ENCODE assay signal across 29 mouse cellular contexts in the genomic region with DNA sequence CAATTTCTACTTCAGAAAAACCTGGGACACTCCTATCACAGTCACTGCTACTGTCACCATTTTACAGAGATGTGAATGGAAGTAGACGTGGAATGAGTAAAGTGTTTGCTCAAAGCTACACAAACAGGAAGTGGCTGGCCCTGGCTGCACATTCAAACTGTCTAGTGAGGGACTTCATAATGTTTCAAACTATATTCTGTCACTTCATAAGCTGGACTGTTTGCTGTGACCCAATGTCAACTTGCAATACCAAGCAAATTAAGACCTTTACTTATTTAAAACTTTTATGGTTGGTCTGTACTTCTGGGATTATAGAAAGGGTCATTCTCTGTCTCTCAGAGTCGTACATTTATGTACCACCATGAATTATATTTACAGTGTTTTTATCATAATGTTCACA. TPM values are rescaled to one million over a fixed set of nuclear protein-coding genes. Genes with fewer than 3 reads are reported as not detected.
DNase-seq lines count a peak whose midpoint lies in the region; ATAC-seq and TF ChIP-seq lines count a peak whose summit lies in the region.
"Had no signal": no experiment of that assay in that cellular context is flagged by ENCODE, and none has a peak within 500 bp of the region (broad histone marks: within the 10 kb centered on the region; RNA-seq: fewer than 3 reads in every experiment).

No protein-coding gene starts in this region.

- H3K4me3 ChIP-seq in kidney, embryonic 14.5 days (ENCODE audit: low read length) = no peak overlapping the region
- no peak overlapping the region for H3K4me3 ChIP-seq in lung, embryonic 14.5 days (ENCODE audit: low read depth, low read length)
- H3K4me3 ChIP-seq in lung, adult 2 months (replicated peaks; ENCODE audit: extremely low read depth, low read depth, low read length) = no peak overlapping the region
- H3K4me3 ChIP-seq in thymus, adult 2 months (ENCODE audit: control insufficient read depth, insufficient read depth, low read length) = no peak overlapping the region
- H3K4me3 ChIP-seq: forebrain, embryonic 15.5 days; gastrocnemius, adult 2 months; hindbrain, embryonic 12.5 days; limb, embryonic 13.5 days; megakaryocyte, embryonic 14.5 days; midbrain, embryonic 12.5 days; myocyte; neural tube, embryonic 12.5 days had no signal

- no peak for TF ChIP-seq CTCF in lung, embryonic 14.5 days (IDR thresholded peaks at IDR 0.05; ENCODE audit: low read depth)
- no peak for TF ChIP-seq CTCF in lung, adult 2 months (IDR thresholded peaks at IDR 0.05; ENCODE audit: insufficient read depth, low read length)
- TF ChIP-seq CTCF in thymus, adult 2 months (IDR thresholded peaks at IDR 0.05; ENCODE audit: borderline replicate concordance, control insufficient read depth, extremely low read depth, insufficient read depth, low read length, poor library complexity) = no peak

- peaks cover 6% of the 10 kb centered on the region; the same call in 1 of the 2 replicates for H3K4me1 ChIP-seq in kidney, embryonic 14.5 days (ENCODE audit: control insufficient read depth, insufficient read depth, low read length)
- H3K4me1 ChIP-seq in lung, embryonic 14.5 days (ENCODE audit: insufficient read depth) = 0 out of 2 replicates have a peak, but pooled peaks cover 4% of the 10 kb centered on the region
- H3K4me1 ChIP-seq in lung, adult 2 months (ENCODE audit: control insufficient read depth, insufficient read depth, low read length) = no peaks in the 10 kb centered on the region; the same call in 1 of the 2 replicates
- H3K4me1 ChIP-seq in thymus, adult 2 months (replicated peaks; ENCODE audit: control insufficient read depth, insufficient read depth, low read length) = no peaks in the 10 kb centered on the region
- H3K4me1 ChIP-seq: forebrain, embryonic 15.5 days; hindbrain, embryonic 12.5 days; limb, embryonic 13.5 days; megakaryocyte, embryonic 14.5 days; midbrain, embryonic 12.5 days; neural tube, embryonic 12.5 days had no signal

- 57% methylated on average over 2 of the region's 2 CpGs for WGBS in kidney, embryonic 14.5 days
- WGBS in lung, embryonic 14.5 days = 25% methylated on average over 2 of the region's 2 CpGs
- 39% methylated on average over 2 of the region's 2 CpGs for WGBS in lung, adult 2 months
- 59% methylated on average over 2 of the region's 2 CpGs for WGBS in thymus, adult 2 months

- no peak for TF ChIP-seq POLR2A in lung, adult 2 months (IDR thresholded peaks at IDR 0.05; ENCODE audit: borderline replicate concordance, extremely low read depth, low read depth, low read length)
- TF ChIP-seq POLR2A in thymus, adult 2 months (IDR thresholded peaks at IDR 0.05; ENCODE audit: control insufficient read depth, extremely low read depth, insufficient read depth, low read length, poor library complexity) = no peak

- ATAC-seq in kidney, embryonic 14.5 days (ENCODE audit: low FRiP score, low TSS enrichment) = 0 out of 2 replicates have a peak, but pooled peaks have one; percentile 32
- peak; percentile 77 for ATAC-seq in lung, embryonic 14.5 days (ENCODE audit: insufficient read depth)
- ATAC-seq in megakaryocyte, adult 5-6 weeks (ENCODE audit: poor library complexity, severe bottlenecking) = no peak
- no peak for ATAC-seq in frontal cortex, adult (ENCODE audit: low TSS enrichment)
- ATAC-seq: forebrain, embryonic 15.5 days; hindbrain, postnatal 0 days; intestine, embryonic 16.5 days had no signal

- H3K4me2 ChIP-seq in kidney, embryonic 14.5 days (replicated peaks; ENCODE audit: low read depth, low read length) = no peak overlapping the region
- no peak overlapping the region for H3K4me2 ChIP-seq in lung, embryonic 14.5 days
- H3K4me2 ChIP-seq: forebrain, embryonic 15.5 days; heart, embryonic 11.5 days; hindbrain, embryonic 12.5 days; limb, embryonic 13.5 days; liver, embryonic 11.5 days; midbrain, embryonic 12.5 days; neural tube, embryonic 12.5 days had no signal

- no peaks in the 10 kb centered on the region for H3K36me3 ChIP-seq in kidney, embryonic 14.5 days (ENCODE audit: control insufficient read depth, insufficient read depth, low read length)
- no peaks in the 10 kb centered on the region for H3K36me3 ChIP-seq in lung, embryonic 14.5 days (ENCODE audit: insufficient read depth)
- no peaks in the 10 kb centered on the region for H3K36me3 ChIP-seq in thymus, adult 2 months (ENCODE audit: control insufficient read depth, insufficient read depth, low read length)
- H3K36me3 ChIP-seq: forebrain, embryonic 15.5 days; hindbrain, embryonic 12.5 days; limb, embryonic 13.5 days; midbrain, embryonic 12.5 days; neural tube, embryonic 12.5 days had no signal

- H3K9me3 ChIP-seq in kidney, embryonic 14.5 days (ENCODE audit: control insufficient read depth, low read length) = no peaks in the 10 kb centered on the region
- no peaks in the 10 kb centered on the region for H3K9me3 ChIP-seq in lung, embryonic 14.5 days (ENCODE audit: low read depth, low read length)
- H3K9me3 ChIP-seq: forebrain, embryonic 15.5 days; hindbrain, embryonic 12.5 days; limb, embryonic 13.5 days; megakaryocyte, embryonic 14.5 days; midbrain, embryonic 12.5 days; neural tube, embryonic 12.5 days had no signal

- no peak overlapping the region for H3K9ac ChIP-seq in kidney, embryonic 14.5 days (ENCODE audit: low read depth, low read length)
- no peak overlapping the region for H3K9ac ChIP-seq in lung, embryonic 14.5 days
- H3K9ac ChIP-seq: forebrain, embryonic 15.5 days; hindbrain, embryonic 12.5 days; limb, embryonic 13.5 days; midbrain, embryonic 12.5 days; neural tube, embryonic 12.5 days had no signal

- H3K27me3 ChIP-seq in kidney, embryonic 14.5 days (ENCODE audit: control insufficient read depth, insufficient read depth, low read length) = no peaks in the 10 kb centered on the region
- H3K27me3 ChIP-seq in lung, embryonic 14.5 days (ENCODE audit: insufficient read depth, low read length) = no peaks in the 10 kb centered on the region
- no peaks in the 10 kb centered on the region for H3K27me3 ChIP-seq in thymus, adult 2 months (ENCODE audit: control insufficient read depth, insufficient read depth, low read length)
- H3K27me3 ChIP-seq: forebrain, embryonic 15.5 days; hindbrain, embryonic 12.5 days; limb, embryonic 13.5 days; megakaryocyte, embryonic 14.5 days; midbrain, embryonic 12.5 days; neural tube, embryonic 12.5 days had no signal

- no peak overlapping the region for H3K27ac ChIP-seq in kidney, embryonic 14.5 days (ENCODE audit: low read depth, low read length)
- peak overlapping the region; percentile 26; the same call in 1 of the 2 replicates for H3K27ac ChIP-seq in lung, embryonic 14.5 days (ENCODE audit: low read depth)
- H3K27ac ChIP-seq in thymus, adult 2 months (ENCODE audit: control insufficient read depth, insufficient read depth, low read length) = no peak overlapping the region
- H3K27ac ChIP-seq: forebrain, embryonic 15.5 days; gastrocnemius, adult 2 months; hindbrain, embryonic 12.5 days; hindbrain, postnatal 0 days; limb, embryonic 13.5 days; midbrain, embryonic 12.5 days; neural tube, embryonic 12.5 days had no signal

- DNase-seq in kidney, adult 8-10 months = no peak
- peak; percentile 70 for DNase-seq in lung, embryonic 14.5 days
- DNase-seq in lung, adult 2 months = no peak
- DNase-seq in thymus, postnatal 0 days (ENCODE audit: low spot score) = peak; percentile 51
- no peak for DNase-seq in thymus, adult 2 months
- DNase-seq: adrenal gland, postnatal 14 days; cerebellum, adult 11 months; cerebellum, adult 9-10 months; cerebellum, postnatal 36 days; gastrocnemius, adult 2 months; gastrocnemius, postnatal 36 days; heart, adult 18-20 months; heart, postnatal 36 days; kidney, postnatal 36 days; right cerebral cortex, adult 18-20 months had no signal

RNA-seq across cellular contexts. Expression of a gene that starts 53.9 kb away (rescaled TPM):
- 5.4 and 6.7 TPM in 2 replicates for polyA plus RNA-seq in kidney, embryonic 14.5 days (2014; fragmentation: Nextera tagmentation; extraction: Ambion mirVana)
- 3.0 and 6.1 TPM in 2 replicates for polyA plus RNA-seq in lung, embryonic 14.5 days (2014; fragmentation: Nextera tagmentation; extraction: Ambion mirVana)
- polyA plus RNA-seq in lung, adult 2 months (2012; rRNA removed) = 0.60 TPM in 1 of 2 replicates, not detected in the other
- 5.0 and 5.7 TPM in 2 replicates for polyA plus RNA-seq in thymus, postnatal 0 days (2015; fragmentation: Nextera tagmentation; extraction: Ambion mirVana)
- polyA plus RNA-seq in thymus, adult 2 months (2012; rRNA removed) = 0.38 and 1.0 TPM in 2 replicates
- total RNA-seq in megakaryocyte, adult 5-6 weeks (2015) = 14.8 and 16.2 TPM in 2 replicates
- total RNA-seq in megakaryocyte, adult 5-6 weeks (2017) = 2.2 and 2.7 TPM in 2 replicates

Comparison
In these comparisons a context has a peak if more than half of its experiments do, and no peak if none do; other contexts are left out.
1. DNase-seq: peak in lung, embryonic 14.5 days (single experiment) and thymus, postnatal 0 days (single experiment); none in kidney, adult 8-10 months (0 of 2), lung, adult 2 months (single experiment) and thymus, adult 2 months (single experiment).
2. ATAC-seq: peak in kidney, embryonic 14.5 days (single experiment) and lung, embryonic 14.5 days (single experiment); none in megakaryocyte, adult 5-6 weeks (single experiment) and frontal cortex, adult (single experiment).